Comparison of ENCODE assay signal across 12 mouse cellular contexts in the genomic region with DNA sequence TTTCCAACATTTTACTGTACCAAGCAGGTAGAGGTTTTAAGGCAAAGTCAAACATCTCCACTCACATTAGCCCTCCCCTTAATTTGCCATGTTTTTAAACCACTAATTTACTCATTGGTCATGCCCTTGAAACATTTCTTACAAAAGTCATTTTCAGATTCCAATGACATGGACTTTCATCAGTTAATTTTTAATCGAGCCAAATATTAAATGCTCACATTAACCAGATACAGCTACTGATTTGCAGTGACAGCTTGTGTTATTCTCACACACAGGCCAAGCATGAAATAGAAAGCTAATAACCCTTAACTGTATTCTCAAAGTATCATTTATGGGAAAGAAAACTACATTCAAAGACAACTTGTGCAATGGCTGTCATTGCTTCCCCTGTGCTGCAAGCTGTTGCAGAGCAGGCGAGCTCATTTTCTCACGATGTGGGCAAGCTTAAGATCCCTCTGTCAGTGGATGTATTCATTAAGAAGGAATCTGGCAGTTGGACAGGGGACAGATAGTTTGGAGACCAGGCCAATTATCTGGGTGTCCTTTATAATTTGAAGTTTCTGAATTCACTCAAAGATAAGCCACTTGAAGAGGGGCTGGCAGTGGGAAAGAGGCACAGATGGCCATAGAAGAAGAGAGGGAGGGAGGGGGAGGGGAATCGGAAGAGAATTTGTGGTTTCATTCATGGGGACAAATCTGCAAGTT. TPM values are rescaled to one million over a fixed set of nuclear protein-coding genes. Genes with fewer than 3 reads are reported as not detected.
DNase-seq lines count a peak whose midpoint lies in the region; ATAC-seq and TF ChIP-seq lines count a peak whose summit lies in the region.
"Had no signal": no experiment of that assay in that cellular context is flagged by ENCODE, and none has a peak within 500 bp of the region (broad histone marks: within the 10 kb centered on the region; RNA-seq: fewer than 3 reads in every experiment).

No protein-coding gene starts in this region.

- ATAC-seq in heart, embryonic 12.5 days (ENCODE audit: insufficient number of reproducible peaks, low FRiP score), result no peak
- peak; percentile 88 for ATAC-seq in forebrain, embryonic 16.5 days

- no peaks in the 10 kb centered on the region for H3K9me3 ChIP-seq in heart, embryonic 12.5 days (replicated peaks)
- H3K9me3 ChIP-seq in forebrain, embryonic 16.5 days (ENCODE audit: control insufficient read depth, low read length), result no peaks in the 10 kb centered on the region
- H3K9me3 ChIP-seq: G1E had no signal

- WGBS in heart, embryonic 12.5 days, result 41% methylated on average over 4 of the region's 4 CpGs
- 59% methylated on average over 4 of the region's 4 CpGs for WGBS in lung, adult 2 months
- 13% methylated on average over 4 of the region's 4 CpGs for WGBS in forebrain, embryonic 16.5 days

- no peak overlapping the region for H3K9ac ChIP-seq in heart, embryonic 12.5 days
- no peak overlapping the region for H3K9ac ChIP-seq in forebrain, embryonic 16.5 days (replicated peaks; ENCODE audit: low read depth, low read length)
- H3K9ac ChIP-seq: liver, embryonic 14.5 days had no signal

- no peaks in the 10 kb centered on the region for H3K36me3 ChIP-seq in heart, embryonic 12.5 days
- H3K36me3 ChIP-seq in forebrain, embryonic 16.5 days (ENCODE audit: control insufficient read depth, insufficient read depth), result no peaks in the 10 kb centered on the region
- H3K36me3 ChIP-seq: G1E had no signal

- peaks cover 27% of the 10 kb centered on the region for H3K4me1 ChIP-seq in heart, embryonic 12.5 days (replicated peaks)
- no peaks in the 10 kb centered on the region; the same call in 1 of the 2 replicates for H3K4me1 ChIP-seq in lung, adult 2 months (ENCODE audit: control insufficient read depth, insufficient read depth, low read length)
- H3K4me1 ChIP-seq in forebrain, embryonic 16.5 days (replicated peaks; ENCODE audit: control insufficient read depth, insufficient read depth, low read length), result peaks cover 16% of the 10 kb centered on the region

- 0 out of 2 replicates have a peak overlapping the region, but pooled peaks have one; percentile 0 for H3K27ac ChIP-seq in heart, embryonic 12.5 days (ENCODE audit: poor library complexity, severe bottlenecking)
- peak overlapping the region; percentile 47; the same call in 1 of the 2 replicates for H3K27ac ChIP-seq in forebrain, embryonic 16.5 days (ENCODE audit: low read length)
- H3K27ac ChIP-seq: liver, embryonic 14.5 days had no signal

- no peak for TF ChIP-seq CTCF in lung, adult 2 months (IDR thresholded peaks at IDR 0.05; ENCODE audit: insufficient read depth, low read length)

- DNase-seq in heart, adult 8-10 months (ENCODE audit: low spot score), result no peak
- peak; percentile 31 for DNase-seq in lung, postnatal 10 days
- no peak for DNase-seq in lung, adult 2 months
- DNase-seq in retina, embryonic 14.5 days (ENCODE audit: low spot score), result peak; percentile 69
- DNase-seq in spleen, adult 12 weeks (ENCODE audit: low spot score), result no peak
- DNase-seq in layer of hippocampus, adult 8-10 months (ENCODE audit: low spot score in 2 of 2), result no peak
- DNase-seq: adrenal gland, postnatal 25 days; heart, postnatal 36 days had no signal

- no peak overlapping the region for H3K4me3 ChIP-seq in heart, embryonic 12.5 days
- no peak overlapping the region for H3K4me3 ChIP-seq in lung, adult 2 months (replicated peaks; ENCODE audit: extremely low read depth, low read depth, low read length)
- H3K4me3 ChIP-seq in forebrain, embryonic 16.5 days (replicated peaks; ENCODE audit: low read length), result no peak overlapping the region

- H3K27me3 ChIP-seq in heart, embryonic 12.5 days (replicated peaks), result no peaks in the 10 kb centered on the region
- no peaks in the 10 kb centered on the region for H3K27me3 ChIP-seq in forebrain, embryonic 16.5 days (replicated peaks; ENCODE audit: control insufficient read depth, insufficient read depth, low read length)

- no peak for TF ChIP-seq POLR2A in lung, adult 2 months (IDR thresholded peaks at IDR 0.05; ENCODE audit: borderline replicate concordance, extremely low read depth, low read depth, low read length)

- H3K4me2 ChIP-seq in heart, embryonic 12.5 days, result no peak overlapping the region
- no peak overlapping the region; the same call in 1 of the 2 replicates for H3K4me2 ChIP-seq in forebrain, embryonic 16.5 days (ENCODE audit: low read length)

RNA-seq across cellular contexts. Expression of a gene that starts 11.5 kb away (rescaled TPM):
- polyA plus RNA-seq in heart, embryonic 12.5 days (2016; fragmentation: Nextera tagmentation; extraction: Ambion mirVana), result 8.8 and 9.9 TPM in 2 replicates
- 1 to 10 TPM; 3.7 to 5.4 (median 4.2) TPM for total RNA-seq in heart, adult 8-10 months (2022)
- polyA plus RNA-seq in lung, adult 2 months (2012; rRNA removed), result 3.0 and 3.8 TPM in 2 replicates
- 13.5 and 13.7 TPM in 2 replicates for polyA plus RNA-seq in forebrain, embryonic 16.5 days (2015; fragmentation: Nextera tagmentation; extraction: Ambion mirVana)
- 10 to 100 TPM in 3 of 4 experiments, 1 to 10 TPM in 1; 9.8 to 11.6 (median 11.2) TPM for total RNA-seq in layer of hippocampus, adult 8-10 months (2022)

RNA-seq across cellular contexts. Expression of a gene that starts 56.9 kb away (rescaled TPM):
- 9.0 and 9.5 TPM in 2 replicates for polyA plus RNA-seq in heart, embryonic 12.5 days (2016; fragmentation: Nextera tagmentation; extraction: Ambion mirVana)
- 1 to 10 TPM; 4.3 to 7.5 (median 5.0) TPM for total RNA-seq in heart, adult 8-10 months (2022)
- polyA plus RNA-seq in lung, adult 2 months (2012; rRNA removed), result 10.0 and 23.5 TPM in 2 replicates
- 16.2 and 18.7 TPM in 2 replicates for polyA plus RNA-seq in forebrain, embryonic 16.5 days (2015; fragmentation: Nextera tagmentation; extraction: Ambion mirVana)
- 10 to 100 TPM; 25.5 to 28.9 (median 27.8) TPM for total RNA-seq in layer of hippocampus, adult 8-10 months (2022)

Comparison
In these comparisons a context has a peak if more than half of its experiments do, and no peak if none do; other contexts are left out.
1. DNase-seq: peak in lung, postnatal 10 days (single experiment) and retina, embryonic 14.5 days (single experiment); none in heart, adult 8-10 months (single experiment), lung, adult 2 months (single experiment), spleen, adult 12 weeks (single experiment) and layer of hippocampus, adult 8-10 months (0 of 2).